Mouse (Mus musculus): ENCODE results near the gene Rundc3b. TPM values are rescaled to one million over a fixed set of nuclear protein-coding genes. Genes with fewer than 3 reads are reported as not detected.

The Rundc3b gene
- 0.50 and 0.72 TPM in 2 replicates for polyA plus RNA-seq (2012; ENCODE audit: insufficient read depth, insufficient read length, missing spikeins)

DNA sequence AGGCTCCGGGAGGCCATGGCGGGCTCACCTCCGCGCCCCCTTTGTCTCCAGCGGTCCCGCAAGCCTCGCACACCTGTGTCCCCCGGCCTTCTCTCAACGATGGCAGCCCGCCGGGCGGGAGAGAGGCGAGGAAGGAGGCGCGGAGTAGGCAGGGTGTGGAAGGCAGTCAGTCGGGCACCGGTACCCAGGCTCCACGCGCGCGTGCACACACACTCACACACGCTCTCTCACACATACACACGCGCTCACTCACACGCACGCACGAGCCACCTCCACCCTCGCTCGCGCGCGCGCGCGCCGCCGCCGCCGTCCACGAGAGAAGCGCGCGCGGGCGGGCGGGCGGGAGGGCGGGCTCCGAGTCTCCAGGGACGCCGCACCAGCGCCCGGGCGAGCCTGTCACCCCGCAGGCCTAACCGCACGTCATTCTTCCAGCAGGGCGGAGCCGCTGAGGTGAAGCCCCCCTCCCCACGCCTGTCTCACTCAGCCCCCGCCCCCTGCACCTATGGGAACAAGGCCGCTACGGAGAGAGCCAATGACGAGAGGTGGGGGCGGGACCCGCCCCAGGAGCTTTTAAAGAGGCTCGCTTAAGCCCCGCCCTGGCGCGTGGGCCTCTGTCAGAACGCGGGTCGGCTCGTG, at the start of gene Rundc3b:
Gene Rundc3b (minus strand): TSS at position 357 of the 636 bp plus-strand sequence.
- H3K4me1 ChIP-seq (ENCODE audit: control insufficient read depth, insufficient read depth, low read length) = no peaks in the 10 kb centered on the region
- H3K4me3 ChIP-seq (ENCODE audit: insufficient read depth, low read length) = peak within 1 kb of the TSS; percentile 93
- no peak within 1 kb of the TSS for H3K27ac ChIP-seq (ENCODE audit: insufficient read depth, low read depth, low read length)
- TF ChIP-seq CTCF (IDR thresholded peaks at IDR 0.05; ENCODE audit: low read depth, low read length) (no peak), POLR2A (IDR thresholded peaks at IDR 0.05; ENCODE audit: borderline replicate concordance, low read depth, low read length) (no peak)

DNA sequence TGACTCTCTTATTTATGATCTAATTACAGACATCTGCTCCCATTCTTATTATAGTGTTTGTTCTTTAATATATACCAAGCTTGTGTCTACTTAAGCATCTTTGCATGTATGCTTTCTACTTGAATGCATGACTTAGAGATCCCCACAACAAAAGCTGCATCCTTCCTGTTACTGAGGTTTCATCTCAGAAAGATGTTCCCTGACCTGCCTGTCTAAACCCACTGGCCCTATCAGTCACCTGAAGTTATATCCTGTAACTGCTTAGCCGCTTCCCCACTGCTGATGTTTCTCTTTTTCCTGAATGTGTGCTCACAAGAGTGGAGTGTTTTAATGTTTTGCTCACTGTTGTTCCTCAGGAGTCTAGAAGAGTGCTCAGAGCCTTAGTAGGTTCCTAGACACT, 46.9 kb upstream of the Rundc3b start:
- Histone ChIP-seq H3K27ac (ENCODE audit: insufficient read depth, low read depth, low read length) (no peak overlapping the region), H3K4me3 (ENCODE audit: insufficient read depth, low read length) (no peak overlapping the region), H3K4me1 (ENCODE audit: control insufficient read depth, insufficient read depth, low read length) (peaks cover 10% of the 10 kb centered on the region)
- no peak for TF ChIP-seq CTCF (IDR thresholded peaks at IDR 0.05; ENCODE audit: low read depth, low read length)
- no peak for TF ChIP-seq POLR2A (IDR thresholded peaks at IDR 0.05; ENCODE audit: borderline replicate concordance, low read depth, low read length)

DNA sequence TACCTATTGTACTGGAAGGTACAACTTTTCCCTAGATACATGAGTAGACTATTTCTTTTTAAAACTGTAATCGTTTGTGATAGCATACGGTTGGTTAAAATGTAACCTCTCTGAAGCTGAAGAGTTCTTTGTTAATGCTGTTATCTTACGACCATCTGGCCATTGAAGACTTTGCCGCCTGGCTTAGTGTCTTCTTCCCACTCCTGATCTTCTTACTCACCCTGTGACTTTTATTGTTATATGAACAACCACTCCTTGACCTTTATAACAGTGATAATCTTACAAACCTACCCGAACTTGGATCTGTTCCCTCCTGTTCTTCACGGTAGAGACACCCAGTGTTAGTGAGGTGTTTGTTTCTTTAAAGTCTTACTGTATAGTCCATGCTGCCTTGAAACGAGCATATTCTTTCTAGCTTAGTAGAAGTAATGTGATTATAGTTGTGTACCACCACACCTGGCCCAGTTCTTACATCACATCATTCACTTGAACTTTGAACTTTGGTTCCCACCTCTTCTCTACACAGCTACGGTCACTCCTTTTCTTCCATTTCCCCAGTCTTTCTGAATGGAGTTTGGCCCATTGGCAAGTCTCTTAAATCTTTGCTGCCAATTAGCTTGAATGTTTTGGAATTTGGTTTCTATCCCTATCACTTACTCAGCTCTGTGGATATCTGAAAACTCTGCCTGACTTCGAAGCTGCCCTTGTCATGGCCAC, 45.2 kb upstream of the Rundc3b start:
- Histone ChIP-seq H3K4me1 (ENCODE audit: control insufficient read depth, insufficient read depth, low read length) (peaks cover 7% of the 10 kb centered on the region), H3K4me3 (ENCODE audit: insufficient read depth, low read length) (no peak overlapping the region), H3K27ac (ENCODE audit: insufficient read depth, low read depth, low read length) (no peak overlapping the region)
- TF ChIP-seq POLR2A (IDR thresholded peaks at IDR 0.05; ENCODE audit: borderline replicate concordance, low read depth, low read length) (no peak), CTCF (IDR thresholded peaks at IDR 0.05; ENCODE audit: low read depth, low read length) (no peak)

DNA sequence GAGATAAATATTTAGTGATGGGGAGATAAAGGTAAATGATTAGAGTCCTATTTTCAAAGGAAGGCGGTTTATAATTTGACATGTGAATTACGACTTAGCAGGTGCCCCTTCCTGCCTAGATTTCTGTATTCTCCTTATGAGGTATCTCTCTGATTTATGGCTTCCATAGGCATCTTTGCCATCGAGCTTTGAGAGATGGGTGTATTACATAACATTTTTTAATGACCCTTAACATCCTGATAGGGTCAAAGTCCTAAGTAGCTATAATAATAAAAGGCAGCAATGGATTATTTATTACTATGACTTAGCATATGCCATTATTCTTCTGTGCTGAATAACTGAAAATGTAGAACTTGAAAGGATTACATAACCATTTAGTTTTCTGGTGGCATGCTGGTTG, 41.9 kb upstream of the Rundc3b start:
- Histone ChIP-seq H3K27ac (ENCODE audit: insufficient read depth, low read depth, low read length) (no peak overlapping the region), H3K4me3 (ENCODE audit: insufficient read depth, low read length) (no peak overlapping the region), H3K4me1 (ENCODE audit: control insufficient read depth, insufficient read depth, low read length) (peaks cover under 1% of the 10 kb centered on the region; the same call in 1 of the 2 replicates)
- no peak for TF ChIP-seq CTCF (IDR thresholded peaks at IDR 0.05; ENCODE audit: low read depth, low read length)
- no peak for TF ChIP-seq POLR2A (IDR thresholded peaks at IDR 0.05; ENCODE audit: borderline replicate concordance, low read depth, low read length)

DNA sequence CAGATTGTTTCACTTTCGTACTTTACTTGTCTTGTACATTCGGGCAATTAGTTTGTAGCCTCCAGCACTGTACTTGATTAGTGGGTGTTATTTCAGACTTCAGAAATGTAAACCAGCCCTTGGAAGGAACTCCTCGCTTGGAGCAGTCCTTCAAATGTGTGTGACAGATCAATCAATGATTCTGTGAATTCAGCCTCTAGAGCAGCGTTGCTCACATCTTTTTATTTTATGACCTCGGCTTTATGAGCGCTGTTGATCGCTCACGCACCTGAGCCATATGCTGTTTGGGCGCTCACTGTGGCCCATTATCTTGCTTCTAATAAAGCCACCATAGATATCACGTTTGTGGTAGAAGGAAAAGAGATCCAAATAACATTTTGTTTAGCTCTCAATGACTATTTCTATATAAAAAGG, 38.0 kb upstream of the Rundc3b start:
- TF ChIP-seq CTCF (IDR thresholded peaks at IDR 0.05; ENCODE audit: low read depth, low read length) (no peak), POLR2A (IDR thresholded peaks at IDR 0.05; ENCODE audit: borderline replicate concordance, low read depth, low read length) (no peak)
- no peak overlapping the region for H3K27ac ChIP-seq (ENCODE audit: insufficient read depth, low read depth, low read length)
- H3K4me1 ChIP-seq (ENCODE audit: control insufficient read depth, insufficient read depth, low read length) = peaks cover 2% of the 10 kb centered on the region; the same call in 1 of the 2 replicates
- peak overlapping the region; percentile 58 for H3K4me3 ChIP-seq (ENCODE audit: insufficient read depth, low read length)

DNA sequence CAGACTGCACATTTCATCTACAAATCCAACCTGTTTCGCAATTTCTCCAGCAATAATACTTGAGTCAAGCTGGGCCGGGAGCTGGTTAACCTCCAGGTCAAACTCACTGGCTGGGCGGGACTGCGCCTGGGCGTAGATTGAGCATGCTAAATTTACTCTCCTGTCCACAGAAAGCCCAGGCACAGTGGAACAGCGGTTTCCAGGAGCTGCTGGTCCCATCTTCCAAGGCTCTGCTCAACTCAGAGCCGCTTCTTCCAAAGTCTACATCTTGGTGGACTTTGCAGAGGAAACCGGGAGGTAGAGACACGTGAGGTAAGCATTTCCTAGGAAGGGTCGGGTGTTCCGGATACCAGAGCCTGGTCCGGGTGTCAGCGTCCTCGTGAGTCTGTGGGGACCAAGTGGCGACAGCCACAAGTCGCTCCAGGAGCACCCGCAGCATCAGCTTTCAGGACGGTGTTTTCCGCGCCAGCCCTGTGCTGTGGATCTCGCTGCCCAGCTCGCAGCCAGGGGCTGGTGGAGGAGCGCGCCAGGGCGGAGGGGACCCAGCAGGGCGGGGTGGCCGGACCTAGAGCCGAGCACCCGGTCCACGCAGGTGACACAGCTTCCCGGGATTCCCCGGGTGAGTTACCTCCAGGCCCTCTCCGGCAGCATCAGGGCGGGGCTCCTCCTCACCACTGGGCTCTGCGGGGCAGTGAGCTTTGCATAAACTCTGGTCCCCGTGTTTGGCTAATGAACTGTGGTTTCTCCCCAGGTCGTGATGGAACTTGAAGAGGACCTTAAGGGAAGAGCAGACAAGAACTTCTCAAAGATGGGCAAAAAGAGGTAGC, 37.4 kb upstream of the Rundc3b start, which contains the start of gene Abcb1a:
Gene Abcb1a (plus strand): TSS at position 167 of the 827 bp plus-strand sequence.
- TF ChIP-seq CTCF (IDR thresholded peaks at IDR 0.05; ENCODE audit: low read depth, low read length) (no peak), POLR2A (IDR thresholded peaks at IDR 0.05; ENCODE audit: borderline replicate concordance, low read depth, low read length) (no peak)
- Histone ChIP-seq H3K4me1 (ENCODE audit: control insufficient read depth, insufficient read depth, low read length) (peaks cover 2% of the 10 kb centered on the region; the same call in 1 of the 2 replicates), H3K27ac (ENCODE audit: insufficient read depth, low read depth, low read length) (no peak within 1 kb of the TSS), H3K4me3 (ENCODE audit: insufficient read depth, low read length) (peak within 1 kb of the TSS; percentile 58)

DNA sequence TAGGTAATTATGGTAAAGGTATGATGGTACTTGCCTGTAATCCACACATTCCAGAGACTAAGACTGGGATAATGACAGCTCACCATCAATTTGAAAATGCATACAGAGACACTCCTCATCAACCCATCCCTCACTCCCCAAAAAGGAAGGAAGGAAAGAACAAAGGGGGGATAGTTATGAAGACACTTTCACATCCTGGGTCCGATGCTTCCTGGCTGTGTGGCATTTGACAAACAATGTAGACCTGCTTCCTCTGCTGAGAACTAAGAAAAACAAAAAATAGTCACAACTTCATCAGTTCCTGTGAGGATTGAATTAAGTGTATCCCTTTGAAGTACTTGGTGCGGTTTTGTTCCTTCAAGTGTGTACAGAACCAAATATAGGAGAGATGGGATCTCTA, 29.3 kb upstream of the Rundc3b start:
- no peaks in the 10 kb centered on the region for H3K4me1 ChIP-seq (ENCODE audit: control insufficient read depth, insufficient read depth, low read length)
- no peak overlapping the region for H3K27ac ChIP-seq (ENCODE audit: insufficient read depth, low read depth, low read length)
- H3K4me3 ChIP-seq (ENCODE audit: insufficient read depth, low read length) = no peak overlapping the region
- TF ChIP-seq CTCF (IDR thresholded peaks at IDR 0.05; ENCODE audit: low read depth, low read length) = no peak

DNA sequence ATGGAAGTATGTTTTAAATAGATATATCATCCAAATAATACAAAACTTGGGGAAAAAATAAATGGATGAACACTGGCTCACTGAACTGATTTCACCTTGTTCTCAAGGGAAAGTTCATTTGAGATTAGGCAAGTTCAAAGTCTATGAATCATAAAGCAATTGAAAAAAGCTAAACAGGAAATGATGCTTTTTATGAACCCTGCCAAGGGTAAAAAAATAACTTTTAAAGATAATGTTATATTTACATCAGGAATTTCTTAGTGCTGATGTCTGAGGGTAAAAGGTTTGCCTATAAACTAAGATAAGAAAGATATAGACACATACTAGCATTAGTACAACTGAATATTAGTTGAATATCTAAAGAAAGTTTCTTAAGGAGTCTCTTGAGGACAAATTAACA, 26.0 kb upstream of the Rundc3b start:
- TF ChIP-seq POLR2A (IDR thresholded peaks at IDR 0.05; ENCODE audit: borderline replicate concordance, low read depth, low read length) = no peak
- no peak for TF ChIP-seq CTCF (IDR thresholded peaks at IDR 0.05; ENCODE audit: low read depth, low read length)
- no peak overlapping the region for H3K27ac ChIP-seq (ENCODE audit: insufficient read depth, low read depth, low read length)
- no peaks in the 10 kb centered on the region for H3K4me1 ChIP-seq (ENCODE audit: control insufficient read depth, insufficient read depth, low read length)
- H3K4me3 ChIP-seq (ENCODE audit: insufficient read depth, low read length) = no peak overlapping the region

DNA sequence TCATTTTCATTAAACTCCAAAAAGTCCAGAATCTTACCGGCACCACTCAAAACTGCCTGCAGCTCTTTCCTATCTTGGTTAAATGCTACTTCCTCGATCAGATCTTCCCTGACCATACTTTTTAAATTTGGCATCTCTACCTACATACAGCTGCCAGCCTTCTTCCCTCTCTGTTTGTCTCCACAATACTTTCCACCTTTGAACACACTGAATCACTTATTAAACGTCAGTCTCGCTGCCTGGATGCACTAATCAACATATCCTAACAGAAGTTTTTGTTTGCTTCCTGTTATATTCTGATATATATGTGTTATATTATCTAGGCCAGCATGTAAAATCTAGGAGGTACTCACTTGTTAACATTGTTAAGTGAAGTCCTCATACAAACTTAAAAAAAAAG, 25.5 kb upstream of the Rundc3b start:
- TF ChIP-seq POLR2A (IDR thresholded peaks at IDR 0.05; ENCODE audit: borderline replicate concordance, low read depth, low read length) (no peak), CTCF (IDR thresholded peaks at IDR 0.05; ENCODE audit: low read depth, low read length) (no peak)
- Histone ChIP-seq H3K27ac (ENCODE audit: insufficient read depth, low read depth, low read length) (no peak overlapping the region), H3K4me1 (ENCODE audit: control insufficient read depth, insufficient read depth, low read length) (no peaks in the 10 kb centered on the region), H3K4me3 (ENCODE audit: insufficient read depth, low read length) (no peak overlapping the region)

Measured in bone marrow macrophage, adult 2 months (primary cell).